Mouse (Mus musculus): ENCODE results near the gene Pla1a.

DNA sequence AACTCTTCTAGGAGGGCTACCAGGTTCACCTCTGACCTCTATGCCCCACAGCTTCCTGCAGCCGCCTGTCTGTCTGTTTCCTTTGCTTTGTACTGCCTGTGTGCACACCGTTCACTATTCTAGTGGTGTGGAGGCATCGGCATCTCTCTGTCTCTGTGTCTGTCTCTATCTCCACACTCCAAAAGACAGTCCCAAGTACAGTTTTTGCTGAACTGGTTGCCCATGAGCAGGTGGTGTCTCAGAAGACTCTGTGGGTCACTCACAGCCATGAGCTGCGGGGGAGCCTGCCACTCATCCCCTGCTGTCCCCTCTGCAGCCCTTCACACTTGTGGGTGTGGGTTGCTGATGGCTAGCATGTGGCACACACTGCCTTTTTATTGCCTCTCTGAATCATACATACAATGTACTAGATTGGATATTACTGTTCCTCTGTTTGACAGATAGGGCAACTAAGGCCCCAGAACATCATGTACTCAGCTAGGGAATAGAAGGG is 62.9 kb downstream of the Pla1a start:
- TF ChIP-seq POLR2A (IDR thresholded peaks at IDR 0.05; ENCODE audit: control insufficient read depth, low read depth, low read length) (no peak), CTCF (IDR thresholded peaks at IDR 0.05; ENCODE audit: control insufficient read depth, insufficient read depth, insufficient replicate concordance, low read depth, low read length) (no peak)
